Mouse (Mus musculus): Measurements from ENCODE around the gene Nbeal1.

- TF ChIP-seq GATA1 (IDR thresholded peaks at IDR 0.05; ENCODE audit: borderline replicate concordance, low read length): no peak
- TF ChIP-seq FLI1 (IDR thresholded peaks at IDR 0.05; ENCODE audit: low read length): no peak
Measured at GRCm38 (mm10) chr1:60196813-60197212, 16.4 kb downstream of the Nbeal1 start.

Measured in megakaryocyte, embryonic 14.5 days (primary cell).